Mouse (Mus musculus) heart, adult 2 months (tissue): Measurements from ENCODE around the gene Eci1. TPM values are rescaled to one million over a fixed set of nuclear protein-coding genes. Genes with fewer than 3 reads are reported as not detected.
"Not testable (repeated sequence)": the region's sequence is repeated elsewhere in the genome, so short reads cannot be mapped to it uniquely, and the experiment has no call there.

Experiments used
- DNase-seq, 2 experiments: peaks; one replicate each; pipeline ENCODE4 v3.0.0; 2021
- H3K27ac ChIP-seq: fragments of 200-600 bp; 2 replicates; pipeline ENCODE4 v1.8.1; 2022
- H3K27me3 ChIP-seq: fragments of 200-500 bp; 2 replicates; pipeline ENCODE4 v1.6.1; 2012; ENCODE audit warnings: mild to moderate bottlenecking, low read length, inconsistent platforms, mixed read lengths; ENCODE audit not compliant: control insufficient read depth, insufficient read depth
- H3K36me3 ChIP-seq: fragments of 200-500 bp; 2 replicates; pipeline ENCODE4 v1.6.1; 2012; ENCODE audit warnings: low read length, inconsistent platforms; ENCODE audit not compliant: control insufficient read depth, insufficient read depth
- H3K4me1 ChIP-seq: fragments of 200-500 bp; 2 replicates; pipeline ENCODE4 v1.6.1; 2011; ENCODE audit warnings: low read length; ENCODE audit not compliant: control insufficient read depth, insufficient read depth
- H3K4me3 ChIP-seq: fragments of 200-600 bp; 2 replicates; pipeline ENCODE4 v1.8.1; 2022
- H3K79me2 ChIP-seq: fragments of 200-500 bp; replicated peaks from 2 replicates; pipeline ENCODE4 v1.6.1; 2012; ENCODE audit warnings: mild to moderate bottlenecking, inconsistent platforms, low read length, moderate library complexity, mixed read lengths; ENCODE audit not compliant: control insufficient read depth, insufficient read depth
- H3K9ac ChIP-seq: fragments of 200-500 bp; 2 replicates; pipeline ENCODE4 v1.6.1; 2012; ENCODE audit warnings: low read depth, mild to moderate bottlenecking, control low read depth, inconsistent platforms, low read length, mixed read lengths
- CTCF ChIP-seq: fragments of 200-600 bp; IDR thresholded peaks from 2 replicates; pipeline ENCODE4 v1.8.1; 2022; ENCODE audit warnings: antibody characterized with exemption, mild to moderate bottlenecking, moderate library complexity
- EP300 ChIP-seq: fragments of 200-500 bp; IDR thresholded peaks from 2 replicates; pipeline ENCODE4 v1.6.1; 2011; ENCODE audit warnings: low read depth, low read length, control low read depth; ENCODE audit not compliant: insufficient read depth
- POLR2A ChIP-seq: fragments of 200-500 bp; IDR thresholded peaks from 2 replicates; pipeline ENCODE4 v1.6.1; 2011; ENCODE audit warnings: mild to moderate bottlenecking, low read depth, low read length, control low read depth; ENCODE audit not compliant: insufficient read depth
- WGBS: fragments of 180-500 bp; shearing (Covaris S2); methylation state at CpG from one replicate; pipeline ENCODE4 v1.1.7; 2018; 5-methylcytosine and 5-hydroxymethylcytosine counted together
- intact Hi-C: fragments of 180-260 bp; cut with DNase I; formaldehyde crosslinking; loops from one replicate; pipeline ENCODE4 v1.15.1; 2025
- polyA plus RNA-seq: library from polyadenylated mRNA; depleted of rRNA; stranded (reverse); fragments of >200 nt; gene quantifications from 2 replicates; pipeline ENCODE4 v1.2.3, GENCODE M21; 2012
- total RNA-seq, 2 experiments: library from RNA; stranded (reverse); gene quantifications; 2 replicates each; pipeline ENCODE4 v1.2.3; 2021

The Eci1 gene
- total and polyA plus RNA-seq, 3 experiments, result 414 to 487 (median 421) TPM

- peaks cover 3% of the 10 kb centered on the region for H3K4me1 ChIP-seq
- intact Hi-C loops, result loop anchor here (5.0 kb wide), 1 partner anchor 36 kb away; no protein-coding TSS in a partner anchor
- no peak for DNase-seq
- TF ChIP-seq CTCF (no peak), EP300 (no peak), POLR2A (no peak)
- 79% methylated on average over 2 of the region's 2 CpGs for WGBS
- H3K9ac ChIP-seq, result no peak overlapping the region
- no peak overlapping the region for H3K4me3 ChIP-seq
- peaks cover 3% of the 10 kb centered on the region; the same call in 1 of the 2 replicates for H3K36me3 ChIP-seq
- H3K27ac ChIP-seq, result no peak overlapping the region
- no peaks in the 10 kb centered on the region for H3K27me3 ChIP-seq
- 0 out of 2 replicates have a peak, but pooled peaks cover 3% of the 10 kb centered on the region for H3K79me2 ChIP-seq
Observed at GRCm38 (mm10) chr17:24453372-24453771, 26.9 kb downstream of the Eci1 start.

- WGBS, result 3% methylated on average over 14 of the region's 14 CpGs
- intact Hi-C loops, result loop anchor here (5.0 kb wide), 1 partner anchor 37 kb away; no protein-coding TSS in a partner anchor
- peaks cover 3% of the 10 kb centered on the region for H3K4me1 ChIP-seq
- H3K27me3 ChIP-seq, result no peaks in the 10 kb centered on the region
- no peak for TF ChIP-seq EP300
- TF ChIP-seq CTCF, result no peak
- TF ChIP-seq POLR2A, result no peak
- H3K4me3 ChIP-seq, result peak overlapping the region; percentile 86
- H3K9ac ChIP-seq, result peak overlapping the region; percentile 82
- DNase-seq, result no peak
- 0 out of 2 replicates have a peak, but pooled peaks cover 3% of the 10 kb centered on the region for H3K79me2 ChIP-seq
- H3K36me3 ChIP-seq, result peaks cover 3% of the 10 kb centered on the region; the same call in 1 of the 2 replicates
- peak overlapping the region; percentile 97 for H3K27ac ChIP-seq
Observed at GRCm38 (mm10) chr17:24454218-24454755, 27.8 kb downstream of the Eci1 start.

- TF ChIP-seq EP300 (peak; percentile 71), CTCF (no peak), POLR2A (peak; percentile 90)
- WGBS, result under 1% methylated on average over 67 of the region's 67 CpGs
- peak overlapping the region; percentile 82 for H3K9ac ChIP-seq
- H3K27me3 ChIP-seq, result no peaks in the 10 kb centered on the region
- peak overlapping the region; percentile 97 for H3K27ac ChIP-seq
- peaks cover 3% of the 10 kb centered on the region for H3K4me1 ChIP-seq
- peaks cover 3% of the 10 kb centered on the region; the same call in 1 of the 2 replicates for H3K36me3 ChIP-seq
- 0 out of 2 replicates have a peak, but pooled peaks cover 1% of the 10 kb centered on the region for H3K79me2 ChIP-seq
- DNase-seq, result peak; percentile 99
- H3K4me3 ChIP-seq, result peak overlapping the region; percentile 86
- intact Hi-C loops, result loop anchor here (5.0 kb wide), 1 partner anchor 38 kb away; no protein-coding TSS in a partner anchor
Observed at GRCm38 (mm10) chr17:24454756-24455522, 28.5 kb downstream of the Eci1 start.

- intact Hi-C loops, DNase-seq: not testable (repeated sequence)
Observed at GRCm38 (mm10) chr17:24455523-24456206, 29.2 kb downstream of the Eci1 start.

GRCm38 (mm10) chr17:24461580-24461979 is 35.1 kb downstream of the Eci1 start:
- TF ChIP-seq EP300, result no peak
- peak; percentile 60 for TF ChIP-seq CTCF
- TF ChIP-seq POLR2A, result no peak
- H3K36me3 ChIP-seq, result no peaks in the 10 kb centered on the region
- no peaks in the 10 kb centered on the region for H3K79me2 ChIP-seq
- no peak overlapping the region for H3K9ac ChIP-seq
- WGBS, result 80% methylated on average over 2 of the region's 2 CpGs
- H3K4me1 ChIP-seq, result no peaks in the 10 kb centered on the region
- no peak overlapping the region for H3K27ac ChIP-seq
- intact Hi-C loops, result no loop called here
- no peak for DNase-seq
- H3K4me3 ChIP-seq, result no peak overlapping the region
- no peaks in the 10 kb centered on the region for H3K27me3 ChIP-seq

More at GRCm38 (mm10) chr17:24455523-24456206, 29.2 kb downstream of the Eci1 start:
- WGBS, result 50% methylated on average over 10 of the region's 10 CpGs
- peak overlapping the region; percentile 56 for H3K27ac ChIP-seq
- not testable (repeated sequence) for H3K79me2 ChIP-seq, H3K9ac ChIP-seq, H3K36me3 ChIP-seq, H3K27me3 ChIP-seq, H3K4me1 ChIP-seq
- peak overlapping the region; percentile 15; the same call in 1 of the 2 replicates for H3K4me3 ChIP-seq
